Mouse (Mus musculus) heart, postnatal 0 days (tissue): Measurements from ENCODE around the gene Fibp.

Experiments
- CTCF ChIP-seq: IDR thresholded peaks from 2 replicates; pipeline ENCODE4 v1.5.1; 2016; ENCODE audit warnings: antibody characterized with exemption, control low read depth, low read depth
- EP300 ChIP-seq: IDR thresholded peaks from 2 replicates; pipeline ENCODE4 v1.6.1; 2016; ENCODE audit warnings: antibody characterized with exemption, low read depth

- TF ChIP-seq CTCF (no peak; the same call in 1 of the 2 replicates), EP300 (no peak)
These were observed 36.2 kb upstream of the Fibp start for GRCm38 (mm10) chr19:5424092-5424781.
